19 mouse cellular contexts compared by ENCODE assay signal in the genomic region with DNA sequence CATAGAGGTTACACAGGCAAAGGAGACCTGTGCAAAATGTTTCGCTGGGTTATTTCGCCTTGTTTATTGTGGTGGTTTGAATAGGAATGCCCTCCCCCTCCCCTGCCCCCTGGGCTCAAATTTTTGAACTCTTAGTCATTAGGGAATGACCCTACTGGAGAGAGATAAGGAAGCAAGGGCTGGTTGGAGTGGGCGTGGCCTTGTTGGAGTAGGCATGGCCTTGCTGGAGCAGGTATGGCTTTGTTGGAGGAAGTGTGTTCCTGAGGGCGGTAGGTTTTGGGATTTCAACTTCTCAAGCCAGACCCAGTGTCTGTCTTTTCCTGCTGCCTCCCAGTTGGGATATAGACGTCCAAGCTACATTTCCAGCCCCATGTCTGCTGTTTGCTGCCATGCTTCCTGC.
"Had no signal": no experiment of that assay in that cellular context is flagged by ENCODE, and none has a peak within 500 bp of the region (broad histone marks: within the 10 kb centered on the region; RNA-seq: fewer than 3 reads in every experiment).

No protein-coding gene starts in this region.

- H3K9ac ChIP-seq: heart, embryonic 12.5 days; hindbrain, embryonic 13.5 days; hindbrain, embryonic 15.5 days; limb, embryonic 12.5 days had no signal

- H3K27ac ChIP-seq: heart, embryonic 10.5 days; hindbrain, embryonic 13.5 days; hindbrain, embryonic 15.5 days; hindbrain, postnatal 0 days; layer of hippocampus, adult 2 months; left cerebral cortex, adult 2 months; limb, embryonic 10.5 days; limb, embryonic 12.5 days had no signal

- DNase-seq: gastrocnemius, postnatal 14 days; gastrocnemius, postnatal 36 days; heart, adult 18-20 months; heart, postnatal 14 days; heart, postnatal 36 days; kidney, adult 18-20 months; kidney, adult 8-10 months; kidney, postnatal 10 days; kidney, postnatal 4 days; liver had no signal

- H3K4me3 ChIP-seq: heart, embryonic 10.5 days; heart, embryonic 12.5 days; hindbrain, embryonic 13.5 days; hindbrain, embryonic 15.5 days; layer of hippocampus, adult 2 months; left cerebral cortex, adult 2 months; limb, embryonic 10.5 days; limb, embryonic 12.5 days had no signal

- H3K36me3 ChIP-seq: heart, embryonic 10.5 days; heart, embryonic 12.5 days; hindbrain, embryonic 13.5 days; hindbrain, embryonic 15.5 days; limb, embryonic 10.5 days; limb, embryonic 12.5 days had no signal

- H3K9me3 ChIP-seq: heart, embryonic 10.5 days; heart, embryonic 12.5 days; hindbrain, embryonic 13.5 days; hindbrain, embryonic 15.5 days; limb, embryonic 10.5 days; limb, embryonic 12.5 days had no signal
